Mouse (Mus musculus) forebrain, embryonic 10.5 days (tissue): ENCODE data around the gene Pard3. TPM values are rescaled to one million over a fixed set of nuclear protein-coding genes. Genes with fewer than 3 reads are reported as not detected.
A peak's percentile ranks its signal among the peaks of the same experiment; 100 is the strongest.

Experiments used
- DNase-seq: peaks from one replicate; pipeline ENCODE4 v3.0.0-alpha.2; 2017; ENCODE audit warnings: low spot score; ENCODE audit errors: extremely low spot score
- H3K27ac ChIP-seq: fragments of 300-500 bp; sonication (generic); 2 replicates; pipeline ENCODE4 v1.5.1; 2016; ENCODE audit warnings: mild to moderate bottlenecking
- H3K27me3 ChIP-seq: fragments of 300-500 bp; sonication (generic); 2 replicates; pipeline ENCODE4 v1.6.1; 2016; ENCODE audit warnings: mild to moderate bottlenecking; ENCODE audit not compliant: poor library complexity, severe bottlenecking
- H3K36me3 ChIP-seq: fragments of 300-500 bp; sonication (generic); replicated peaks from 2 replicates; pipeline ENCODE4 v1.6.1; 2016; ENCODE audit warnings: mild to moderate bottlenecking, moderate library complexity
- H3K4me1 ChIP-seq: fragments of 300-500 bp; sonication (generic); 2 replicates; pipeline ENCODE4 v1.6.1; 2016
- H3K4me3 ChIP-seq: fragments of 300-500 bp; sonication (generic); 2 replicates; pipeline ENCODE4 v1.5.1; 2016; ENCODE audit warnings: mild to moderate bottlenecking, moderate library complexity
- H3K9me3 ChIP-seq: fragments of 300-500 bp; sonication (generic); 2 replicates; pipeline ENCODE4 v1.6.1; 2016; ENCODE audit warnings: mild to moderate bottlenecking, moderate library complexity
- WGBS: fragments of 180-500 bp; shearing (Covaris S2); methylation state at CpG from one replicate; pipeline ENCODE4 v1.1.7; 2016; 5-methylcytosine and 5-hydroxymethylcytosine counted together
- polyA plus RNA-seq: library from polyadenylated mRNA; unstranded; fragments of >200 nt; fragmentation: Nextera tagmentation; extraction: Ambion mirVana; gene quantifications from 2 replicates; pipeline ENCODE4 v1.2.1, GENCODE M21; 2016

Pard3 gene
- polyA plus RNA-seq, 1 experiment from 2014 or later = 27.3 TPM

DNA sequence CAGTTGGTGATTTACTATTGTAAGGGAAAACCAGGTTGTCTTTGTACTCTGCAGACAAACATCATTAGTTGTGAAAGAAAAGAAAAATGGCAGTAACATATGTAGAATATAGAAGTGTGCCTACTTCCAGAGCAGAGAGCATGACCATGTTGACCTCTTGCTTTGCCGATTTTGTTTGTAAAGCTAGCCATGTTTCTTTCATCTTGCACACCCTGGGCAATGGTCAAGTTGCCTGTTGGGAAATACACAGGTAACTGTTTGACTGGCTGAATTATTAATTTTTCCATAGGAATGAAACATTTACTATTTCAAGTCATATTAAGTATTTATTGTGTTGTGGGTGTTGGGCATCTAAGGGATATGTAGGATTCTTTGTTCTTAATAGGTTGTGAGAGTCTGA is 2.1 kb downstream of the Pard3 start:
- Histone ChIP-seq H3K4me3 (peak overlapping the region; percentile 97), H3K9me3 (no peaks in the 10 kb centered on the region), H3K27me3 (no peaks in the 10 kb centered on the region), H3K27ac (peak overlapping the region; percentile 99; the same call in 1 of the 2 replicates), H3K4me1 (peaks cover 63% of the 10 kb centered on the region), H3K36me3 (no peaks in the 10 kb centered on the region)
- no peak for DNase-seq
- WGBS = 64% methylated on average over 1 of the region's 1 CpGs

DNA sequence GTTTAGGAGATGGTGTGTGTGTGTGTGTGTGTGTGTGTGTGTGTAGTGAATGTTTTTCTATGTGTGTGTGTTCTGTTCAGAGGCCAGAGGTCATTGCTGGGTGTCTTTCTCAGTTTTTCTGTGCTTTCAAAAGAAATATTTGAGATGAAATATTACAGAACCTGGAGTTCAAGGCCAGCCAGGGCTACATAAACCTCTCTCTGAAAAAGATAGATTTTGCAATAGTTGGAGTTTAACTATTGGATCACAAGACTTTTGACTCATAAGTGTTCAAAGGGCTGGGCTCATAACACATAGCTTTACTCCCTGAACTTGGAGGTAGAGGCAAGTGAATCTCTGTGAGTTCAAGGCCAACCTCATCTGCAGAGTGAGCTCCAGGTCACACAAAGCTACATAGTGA is 2.8 kb downstream of the Pard3 start:
- peaks cover 69% of the 10 kb centered on the region for H3K4me1 ChIP-seq
- no peaks in the 10 kb centered on the region for H3K9me3 ChIP-seq
- H3K36me3 ChIP-seq = no peaks in the 10 kb centered on the region
- no peak for DNase-seq
- no peak overlapping the region for H3K4me3 ChIP-seq
- no peak overlapping the region for H3K27ac ChIP-seq
- H3K27me3 ChIP-seq = no peaks in the 10 kb centered on the region

DNA sequence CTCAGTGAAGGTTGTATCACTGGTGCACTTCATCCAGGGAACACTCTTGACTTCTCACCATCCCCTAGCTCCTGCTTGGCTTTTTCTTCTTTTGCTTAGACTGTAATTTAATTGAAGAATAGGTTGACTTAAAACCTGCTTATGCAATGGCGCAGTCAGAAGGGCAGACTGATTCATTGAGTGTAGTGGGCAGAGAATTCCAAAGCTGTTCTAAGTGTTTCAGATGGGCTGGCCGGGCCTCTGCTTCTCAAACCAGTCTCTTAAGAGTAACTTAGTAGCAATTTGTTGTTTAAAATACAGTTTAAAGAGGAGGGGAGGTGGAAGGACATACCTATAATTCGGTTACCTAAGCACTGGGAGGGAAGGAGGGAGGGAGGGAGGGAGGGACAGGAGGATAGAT is 5.0 kb downstream of the Pard3 start:
- Histone ChIP-seq H3K9me3 (no peaks in the 10 kb centered on the region), H3K27me3 (no peaks in the 10 kb centered on the region), H3K36me3 (no peaks in the 10 kb centered on the region), H3K4me3 (no peak overlapping the region), H3K4me1 (peaks cover 60% of the 10 kb centered on the region), H3K27ac (no peak overlapping the region)
- 86% methylated on average over 3 of the region's 3 CpGs for WGBS
- DNase-seq = no peak

DNA sequence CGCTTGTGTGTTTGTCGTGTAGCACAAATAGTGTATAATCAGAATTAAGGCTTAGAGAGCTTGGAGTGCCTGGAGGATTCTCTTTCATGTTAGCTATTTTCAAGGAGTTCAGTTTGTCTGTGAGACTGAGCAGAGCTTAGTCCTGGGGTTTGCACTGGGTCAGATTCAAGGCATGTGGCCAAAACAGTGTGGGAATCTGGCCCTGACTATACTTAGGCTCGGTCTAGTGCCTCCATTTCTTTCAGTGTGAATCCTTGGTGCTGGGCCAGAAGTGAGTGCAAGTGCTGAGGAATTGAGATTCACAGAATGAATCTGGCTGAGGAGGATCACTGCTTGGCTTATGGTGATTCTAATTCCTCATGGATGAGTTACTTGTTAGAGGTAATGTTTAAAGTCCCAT is 6.5 kb downstream of the Pard3 start:
- WGBS = 78% methylated on average over 3 of the region's 3 CpGs
- no peak overlapping the region for H3K4me3 ChIP-seq
- H3K9me3 ChIP-seq = no peaks in the 10 kb centered on the region
- H3K27ac ChIP-seq = no peak overlapping the region
- DNase-seq = no peak
- H3K36me3 ChIP-seq = no peaks in the 10 kb centered on the region
- H3K4me1 ChIP-seq = peaks cover 56% of the 10 kb centered on the region
- no peaks in the 10 kb centered on the region for H3K27me3 ChIP-seq

DNA sequence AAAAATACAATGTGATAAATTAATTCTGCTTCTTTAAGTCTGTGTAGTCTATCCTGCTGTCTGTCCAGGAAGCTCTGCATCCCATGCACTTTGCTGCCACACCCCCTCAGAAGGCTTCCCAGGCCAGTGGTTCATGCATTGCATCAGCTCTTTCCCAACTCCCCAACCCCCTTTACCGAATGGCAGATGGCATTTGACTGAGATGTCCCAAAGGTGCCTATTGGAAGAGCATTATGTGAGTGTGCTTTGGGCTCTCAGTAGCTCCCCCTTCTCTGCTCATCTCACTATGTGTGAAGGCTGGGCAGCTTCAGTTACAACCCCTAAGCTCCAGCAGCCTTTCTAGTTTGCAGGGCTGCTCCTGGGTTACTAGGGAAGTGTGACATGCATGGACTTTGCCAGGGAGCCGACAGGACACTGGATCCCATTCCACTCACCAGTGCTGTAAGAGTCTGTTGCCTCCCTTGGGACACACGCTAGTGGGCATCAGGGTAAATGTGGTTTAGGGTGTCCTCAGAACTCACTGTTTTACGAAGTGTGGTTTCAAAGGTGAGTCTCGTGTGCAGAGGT is 9.4 kb downstream of the Pard3 start:
- 83% methylated on average over 5 of the region's 5 CpGs for WGBS
- H3K4me3 ChIP-seq = no peak overlapping the region
- no peaks in the 10 kb centered on the region for H3K27me3 ChIP-seq
- no peak overlapping the region for H3K27ac ChIP-seq
- H3K9me3 ChIP-seq = no peaks in the 10 kb centered on the region
- no peak for DNase-seq
- H3K36me3 ChIP-seq = no peaks in the 10 kb centered on the region
- H3K4me1 ChIP-seq = peaks cover 53% of the 10 kb centered on the region

DNA sequence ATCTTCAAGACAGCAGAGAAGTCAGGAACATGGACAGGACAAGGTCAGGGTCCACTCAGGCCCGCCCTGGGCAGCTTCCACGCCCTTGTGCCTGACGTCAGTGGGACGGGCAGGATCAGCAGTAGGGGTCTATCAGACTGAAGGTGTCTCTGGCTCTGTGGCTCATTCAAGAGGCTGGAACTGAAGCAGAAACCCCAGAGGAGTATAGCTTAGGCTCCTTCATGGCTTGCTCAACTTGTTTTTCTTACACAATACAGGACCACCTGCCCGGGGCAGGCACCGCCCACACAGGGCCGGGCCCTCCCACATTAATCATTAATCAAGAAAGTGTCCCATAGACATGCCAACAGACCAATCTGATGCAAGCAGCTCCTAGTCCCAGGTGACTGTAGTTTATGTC is 12.8 kb downstream of the Pard3 start:
- H3K36me3 ChIP-seq = no peaks in the 10 kb centered on the region
- peaks cover 58% of the 10 kb centered on the region for H3K4me1 ChIP-seq
- WGBS = 92% methylated on average over 7 of the region's 7 CpGs
- H3K9me3 ChIP-seq = no peaks in the 10 kb centered on the region
- no peak overlapping the region for H3K27ac ChIP-seq
- no peaks in the 10 kb centered on the region for H3K27me3 ChIP-seq
- H3K4me3 ChIP-seq = no peak overlapping the region
- DNase-seq = no peak

DNA sequence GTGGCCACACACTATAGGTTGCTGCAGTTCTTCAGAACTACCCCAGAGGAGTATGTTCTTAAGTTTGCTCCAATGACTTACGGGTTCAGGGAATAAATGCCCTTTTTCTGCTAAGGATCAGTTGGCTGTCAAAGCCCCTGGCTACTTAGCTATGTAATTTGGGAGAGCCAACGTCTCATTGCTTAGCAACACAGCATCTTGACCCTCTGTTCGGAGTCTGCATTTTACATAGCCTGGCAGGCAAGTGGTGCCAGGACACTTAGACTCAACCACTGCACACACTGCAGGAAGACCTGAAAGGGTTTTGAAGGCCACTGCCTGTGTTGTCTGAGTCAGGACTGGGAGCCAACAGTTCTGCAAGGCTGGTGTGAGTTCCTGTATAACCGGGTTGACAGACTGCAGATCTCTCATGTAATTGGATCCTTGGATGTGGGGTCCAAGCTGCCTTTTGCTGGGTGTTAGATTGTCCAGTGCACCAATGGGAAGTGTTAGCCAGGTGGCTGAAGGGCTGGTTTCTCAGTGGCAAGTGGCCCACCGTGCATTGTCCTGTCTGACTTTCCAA is 15.6 kb downstream of the Pard3 start:
- Histone ChIP-seq H3K4me3 (no peak overlapping the region), H3K27ac (no peak overlapping the region), H3K36me3 (no peaks in the 10 kb centered on the region), H3K9me3 (no peaks in the 10 kb centered on the region), H3K4me1 (peaks cover 53% of the 10 kb centered on the region), H3K27me3 (no peaks in the 10 kb centered on the region)
- no peak for DNase-seq
- 72% methylated on average over 5 of the region's 5 CpGs for WGBS

DNA sequence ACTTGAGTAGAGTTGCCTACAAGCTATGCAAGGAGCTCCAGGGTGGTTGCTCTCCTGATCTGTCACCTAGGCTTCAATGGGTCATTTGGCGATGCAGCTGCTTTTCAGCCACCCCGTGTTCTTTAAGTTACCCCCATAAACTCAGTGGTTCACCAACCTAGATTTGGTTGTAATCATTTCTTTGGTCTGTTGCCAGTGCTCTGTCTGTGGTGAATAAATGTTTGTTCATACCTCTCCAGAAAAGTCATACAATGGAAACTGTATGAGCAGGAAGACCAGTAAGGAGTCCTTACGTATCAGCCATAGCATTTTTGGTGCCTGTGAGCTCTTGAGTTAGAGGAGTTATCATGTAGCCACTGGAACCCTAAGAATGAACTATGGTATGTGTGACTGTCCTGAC is 17.6 kb downstream of the Pard3 start:
- no peak for DNase-seq
- no peaks in the 10 kb centered on the region for H3K36me3 ChIP-seq
- no peaks in the 10 kb centered on the region for H3K9me3 ChIP-seq
- H3K27ac ChIP-seq = no peak overlapping the region
- H3K4me1 ChIP-seq = peaks cover 45% of the 10 kb centered on the region
- WGBS = 98% methylated on average over 3 of the region's 3 CpGs
- no peak overlapping the region for H3K4me3 ChIP-seq
- H3K27me3 ChIP-seq = no peaks in the 10 kb centered on the region

DNA sequence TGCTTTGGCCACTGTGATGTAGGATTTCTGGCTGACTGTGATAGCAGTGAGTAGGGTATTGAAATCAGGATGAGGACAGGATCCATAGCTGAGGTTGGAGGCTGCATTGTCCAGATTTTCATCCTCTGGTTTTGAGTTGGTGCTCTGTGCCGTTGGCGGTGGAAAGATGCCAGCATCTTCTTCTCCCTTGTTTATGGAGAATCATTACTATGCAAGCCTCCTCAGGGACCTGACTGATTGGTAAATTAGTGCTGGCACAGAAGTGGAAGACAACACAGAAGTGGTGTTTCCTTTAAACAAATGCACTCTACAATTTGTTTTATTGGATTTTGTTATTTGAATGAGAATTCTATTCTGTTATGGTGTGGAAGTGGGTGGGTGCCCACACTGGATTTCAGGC is 18.8 kb downstream of the Pard3 start:
- Histone ChIP-seq H3K27ac (no peak overlapping the region), H3K4me1 (peaks cover 40% of the 10 kb centered on the region), H3K9me3 (no peaks in the 10 kb centered on the region), H3K27me3 (no peaks in the 10 kb centered on the region), H3K36me3 (no peaks in the 10 kb centered on the region), H3K4me3 (no peak overlapping the region)
- WGBS = 96% methylated on average over 2 of the region's 2 CpGs
- no peak for DNase-seq

DNA sequence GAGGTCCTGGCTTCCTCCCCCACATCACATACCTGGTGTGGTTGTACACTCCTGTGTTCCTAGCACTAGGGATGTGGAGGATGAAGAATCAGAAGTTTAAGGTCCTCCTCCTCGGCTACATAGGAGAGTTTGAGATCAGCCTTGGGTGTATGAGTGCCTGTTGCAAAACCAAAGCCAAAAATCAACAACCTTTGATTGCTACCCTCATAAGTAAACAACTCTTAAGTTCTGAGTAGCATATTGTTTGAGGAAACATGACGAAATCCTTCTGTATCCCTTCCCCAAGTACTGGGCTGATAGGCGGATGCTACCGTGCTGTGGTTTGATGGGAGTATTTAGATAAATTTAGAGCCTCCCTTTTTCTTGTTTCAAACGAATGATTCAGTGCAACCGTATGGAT is 20.9 kb downstream of the Pard3 start:
- no peak for DNase-seq
- peaks cover 37% of the 10 kb centered on the region for H3K4me1 ChIP-seq
- H3K36me3 ChIP-seq = no peaks in the 10 kb centered on the region
- no peaks in the 10 kb centered on the region for H3K27me3 ChIP-seq
- no peaks in the 10 kb centered on the region for H3K9me3 ChIP-seq
- WGBS = 91% methylated on average over 6 of the region's 6 CpGs
- H3K4me3 ChIP-seq = no peak overlapping the region
- no peak overlapping the region for H3K27ac ChIP-seq

DNA sequence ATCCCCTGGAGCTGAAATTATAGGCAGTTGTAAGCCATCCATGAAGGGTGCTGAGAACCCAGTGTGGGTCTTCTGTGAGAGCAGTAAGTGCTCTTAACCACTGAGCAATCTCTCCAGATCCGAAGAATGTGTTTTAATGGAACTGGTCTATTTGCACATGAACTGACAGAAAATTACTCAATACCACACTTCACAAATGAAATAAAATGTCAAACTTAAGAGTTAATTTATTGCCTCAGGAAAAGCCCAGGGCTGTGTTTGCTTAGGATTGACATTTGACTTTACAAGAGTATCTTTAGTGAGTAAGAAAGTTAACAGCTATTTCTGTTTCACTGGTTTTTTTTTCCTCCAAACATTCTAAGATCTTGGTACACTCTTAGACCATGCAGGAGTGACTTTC is 23.7 kb downstream of the Pard3 start:
- no peaks in the 10 kb centered on the region for H3K27me3 ChIP-seq
- H3K36me3 ChIP-seq = no peaks in the 10 kb centered on the region
- H3K9me3 ChIP-seq = no peaks in the 10 kb centered on the region
- no peak overlapping the region for H3K4me3 ChIP-seq
- DNase-seq = no peak
- no peak overlapping the region for H3K27ac ChIP-seq
- 79% methylated on average over 1 of the region's 1 CpGs for whole genome bisulfite sequencing
- peaks cover 46% of the 10 kb centered on the region for H3K4me1 ChIP-seq

DNA sequence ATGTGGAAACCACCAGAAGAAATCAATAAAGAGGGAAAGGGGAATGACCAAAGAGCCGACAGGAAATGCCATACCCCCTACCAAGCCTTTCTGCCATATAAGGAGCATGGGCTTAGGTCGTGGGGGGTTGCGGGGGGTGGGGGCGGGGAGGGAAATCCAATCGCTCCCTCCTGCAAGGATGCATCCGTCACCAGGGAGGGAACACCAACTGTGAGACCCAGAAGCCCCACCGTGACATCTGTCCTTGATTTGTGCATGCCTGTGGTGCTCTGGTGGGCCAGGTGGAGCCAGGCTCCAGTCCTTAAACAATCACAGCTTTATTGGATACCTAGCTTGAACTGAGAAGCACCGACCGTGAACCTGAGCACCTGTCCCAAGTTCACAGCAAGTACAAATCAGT is 24.7 kb downstream of the Pard3 start:
- Histone ChIP-seq H3K27ac (0 out of 2 replicates have a peak overlapping the region, but pooled peaks have one; percentile 17), H3K27me3 (no peaks in the 10 kb centered on the region), H3K9me3 (no peaks in the 10 kb centered on the region), H3K4me1 (peaks cover 55% of the 10 kb centered on the region), H3K4me3 (no peak overlapping the region), H3K36me3 (no peaks in the 10 kb centered on the region)
- 19% methylated on average over 9 of the region's 9 CpGs for WGBS
- peak; percentile 16 for DNase-seq

DNA sequence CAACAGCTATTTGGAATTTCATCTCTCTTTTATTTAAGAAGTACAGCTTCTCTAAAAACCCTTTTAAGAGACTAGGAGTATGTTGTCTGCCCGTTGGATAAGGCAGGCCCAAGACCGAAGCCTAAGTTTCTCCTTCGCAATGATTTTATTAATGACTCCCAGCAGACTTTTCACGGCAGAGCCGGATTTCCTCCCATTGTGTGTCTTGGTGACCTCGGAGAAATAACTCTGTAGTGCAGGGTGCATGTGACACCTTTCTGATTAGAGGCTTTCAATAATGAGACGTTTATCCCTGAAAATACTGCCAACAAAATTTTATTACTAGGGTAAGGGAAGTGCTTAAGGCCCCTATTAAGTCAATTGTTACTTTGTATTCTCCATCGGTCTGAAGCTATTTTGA is 25.3 kb downstream of the Pard3 start:
- 75% methylated on average over 8 of the region's 8 CpGs for WGBS
- H3K9me3 ChIP-seq = no peaks in the 10 kb centered on the region
- no peaks in the 10 kb centered on the region for H3K36me3 ChIP-seq
- no peak overlapping the region for H3K27ac ChIP-seq
- H3K4me3 ChIP-seq = no peak overlapping the region
- DNase-seq = no peak
- H3K4me1 ChIP-seq = peaks cover 61% of the 10 kb centered on the region
- H3K27me3 ChIP-seq = no peaks in the 10 kb centered on the region

DNA sequence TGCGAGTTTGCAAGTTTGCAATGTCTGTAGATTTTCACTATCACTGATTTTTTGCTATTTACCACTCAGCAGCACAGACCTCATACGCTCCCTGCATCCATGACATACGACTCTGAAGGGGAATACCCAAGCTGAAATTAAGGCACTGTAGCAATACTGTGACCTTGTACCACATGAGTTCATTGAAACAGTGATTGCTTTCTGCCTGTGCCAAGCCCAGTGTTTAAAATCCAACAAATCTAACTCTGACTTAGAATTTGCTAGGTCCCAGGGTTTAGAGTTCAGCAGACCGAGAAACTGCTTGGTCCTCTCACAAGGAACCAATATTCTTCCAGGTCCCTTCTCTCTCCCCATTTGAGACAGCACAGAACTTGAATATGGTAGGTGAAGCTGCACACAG is 26.7 kb downstream of the Pard3 start:
- no peaks in the 10 kb centered on the region for H3K36me3 ChIP-seq
- no peak for DNase-seq
- H3K4me1 ChIP-seq = peaks cover 64% of the 10 kb centered on the region
- no peak overlapping the region for H3K4me3 ChIP-seq
- no peaks in the 10 kb centered on the region for H3K9me3 ChIP-seq
- H3K27ac ChIP-seq = no peak overlapping the region
- no peaks in the 10 kb centered on the region for H3K27me3 ChIP-seq
- 89% methylated on average over 4 of the region's 4 CpGs for WGBS
